8 mouse cellular contexts compared by ENCODE assay signal in the genomic region with DNA sequence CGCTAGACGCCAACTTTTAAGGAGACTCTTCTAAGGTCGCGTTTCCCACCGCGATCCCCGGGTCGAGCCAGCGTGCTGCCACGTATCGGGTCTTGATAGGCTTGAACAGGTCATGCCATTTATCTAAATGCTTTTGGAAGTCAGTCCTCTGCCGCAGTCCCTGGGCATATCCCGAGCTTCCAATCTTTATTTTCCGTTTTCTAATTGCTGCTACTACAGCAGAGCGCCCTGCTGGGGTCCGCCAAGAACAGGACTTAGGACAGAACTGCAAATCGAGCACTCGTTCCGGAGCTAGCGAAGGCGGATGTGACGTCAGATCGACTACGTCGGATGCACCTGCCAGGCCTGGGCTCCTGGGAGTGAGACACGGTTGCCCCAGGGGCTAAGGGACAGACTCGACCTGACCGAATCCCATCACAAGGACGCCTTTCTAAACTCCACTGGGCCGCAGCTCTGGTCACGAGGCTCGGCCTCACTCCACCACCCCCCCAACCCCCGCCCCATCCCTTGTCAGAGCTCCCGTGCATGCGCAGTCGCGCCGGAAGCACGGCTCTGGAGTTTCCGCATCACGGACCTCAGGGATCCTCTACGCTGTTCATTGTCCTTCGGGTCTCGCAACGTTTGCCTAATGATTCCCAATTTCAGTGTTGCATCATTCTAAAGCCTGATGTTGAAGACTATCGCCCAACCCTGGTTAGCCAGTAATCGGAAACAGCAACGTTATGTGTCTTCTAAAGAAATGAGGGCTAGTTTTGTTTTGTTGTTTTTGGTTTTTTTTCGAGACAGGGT. TPM values are rescaled to one million over a fixed set of nuclear protein-coding genes. Genes with fewer than 3 reads are reported as not detected.
DNase-seq lines count a peak whose midpoint lies in the region; ATAC-seq and TF ChIP-seq lines count a peak whose summit lies in the region.

No protein-coding gene starts in this region.

- peak overlapping the region; percentile 51 for H3K4me3 ChIP-seq in lung, postnatal 0 days (ENCODE audit: low read depth, low read length)

- H3K9ac ChIP-seq in lung, postnatal 0 days (replicated peaks; ENCODE audit: low read depth) = peak overlapping the region; percentile 63

- no peaks in the 10 kb centered on the region for H3K27me3 ChIP-seq in lung, postnatal 0 days (replicated peaks; ENCODE audit: insufficient read depth, low read length)

- TF ChIP-seq CTCF in lung, postnatal 0 days (IDR thresholded peaks at IDR 0.05) = no peak

- peak; percentile 46; the same call in 1 of the 2 replicates for TF ChIP-seq EP300 in lung, postnatal 0 days (IDR thresholded peaks at IDR 0.05)

- H3K27ac ChIP-seq in lung, postnatal 0 days (ENCODE audit: low read length) = peak overlapping the region; percentile 94

- ATAC-seq in hematopoietic stem cell, adult 5-6 weeks (replicated peaks in 1 of 2; ENCODE audit: insufficient read depth in 1 of 2, low FRiP score in 2 of 2, low TSS enrichment in 1 of 2, low read depth in 1 of 2, poor library complexity in 2 of 2, severe bottlenecking in 2 of 2) = peak; percentile 92 to 96
- peak; percentile 97 for ATAC-seq in lung, postnatal 0 days

- DNase-seq in MEL-GATA-1-ER (ENCODE audit: extremely low read depth, low read depth) = peak; percentile 96
- DNase-seq in cerebellum, adult 8-10 months = peak; percentile 93
- DNase-seq in forelimb bud, embryonic 11.5 days (ENCODE audit: low read depth, low spot score) = peak; percentile 89
- DNase-seq in layer of hippocampus, adult 9-11 months = peak; percentile 93
- peak; percentile 95 for DNase-seq in lung, postnatal 0 days (ENCODE audit: low spot score)
- peak; percentile 77 for DNase-seq in ovary, postnatal 14 days (ENCODE audit: low spot score)
- peak; percentile 89 for DNase-seq in thymus, postnatal 14 days

- peaks cover 8% of the 10 kb centered on the region; the same call in 1 of the 2 replicates for H3K36me3 ChIP-seq in lung, postnatal 0 days (ENCODE audit: insufficient read depth, low read length)

- no peaks in the 10 kb centered on the region for H3K4me1 ChIP-seq in lung, postnatal 0 days (ENCODE audit: insufficient read depth, low read depth, low read length)

- peak overlapping the region; percentile 72 for H3K4me2 ChIP-seq in lung, postnatal 0 days (replicated peaks; ENCODE audit: low read depth, low read length)

- H3K9me3 ChIP-seq in lung, postnatal 0 days (ENCODE audit: low read length) = no peaks in the 10 kb centered on the region

- WGBS in lung, postnatal 0 days = 2% methylated on average over 49 of the region's 49 CpGs

RNA-seq across cellular contexts. Expression of a gene that starts 21.9 kb away (rescaled TPM):
- total RNA-seq in hematopoietic stem cell, adult 5-6 weeks (2017) = 228 and 484 TPM in 2 replicates
- polyA plus RNA-seq in lung, postnatal 0 days (2015; fragmentation: Nextera tagmentation; extraction: Ambion mirVana) = 72.5 and 79.6 TPM in 2 replicates

RNA-seq across cellular contexts. Expression of a gene that starts 44.8 kb away (rescaled TPM):
- 37.5 and 41.6 TPM in 2 replicates for total RNA-seq in hematopoietic stem cell, adult 5-6 weeks (2017)
- 53.5 and 55.4 TPM in 2 replicates for polyA plus RNA-seq in lung, postnatal 0 days (2015; fragmentation: Nextera tagmentation; extraction: Ambion mirVana)

RNA-seq across cellular contexts. Expression of a gene that starts 46.5 kb away (rescaled TPM):
- total RNA-seq in hematopoietic stem cell, adult 5-6 weeks (2017) = not detected in 2 replicates
- polyA plus RNA-seq in lung, postnatal 0 days (2015; fragmentation: Nextera tagmentation; extraction: Ambion mirVana) = 4.4 and 4.5 TPM in 2 replicates

RNA-seq across cellular contexts. Expression of a gene that starts 57.2 kb away (rescaled TPM):
- total RNA-seq in hematopoietic stem cell, adult 5-6 weeks (2017) = 22.3 and 28.0 TPM in 2 replicates
- 48.6 and 49.1 TPM in 2 replicates for polyA plus RNA-seq in lung, postnatal 0 days (2015; fragmentation: Nextera tagmentation; extraction: Ambion mirVana)

RNA-seq across cellular contexts. Expression of a gene that starts 59.2 kb away (rescaled TPM):
- total RNA-seq in hematopoietic stem cell, adult 5-6 weeks (2017) = 103 and 119 TPM in 2 replicates
- polyA plus RNA-seq in lung, postnatal 0 days (2015; fragmentation: Nextera tagmentation; extraction: Ambion mirVana) = 247 and 252 TPM in 2 replicates

Comparison
In these comparisons a context has a peak if more than half of its experiments do, and no peak if none do; other contexts are left out.
1. Peak in every context shown above with its lines: DNase-seq, ATAC-seq, H3K4me3 ChIP-seq and H3K27ac ChIP-seq.